Mouse (Mus musculus) mouse trophoblast stem cell (cell line): Measurements from ENCODE around the gene Tlr6.

Source experiments
- in situ Hi-C, 2 experiments: fragments of 300-500 bp; cut with MseI, MboI; formaldehyde crosslinking; loops; 2 replicates in 1 of 2; 3 replicates in 1 of 2; pipeline ENCODE4 v1.15.1; 2025

The Tlr6 gene

GRCm38 (mm10) chr5:64932775-64933174 is 27.1 kb downstream of the Tlr6 start:
- in situ Hi-C loops: no loop called here

DNA sequence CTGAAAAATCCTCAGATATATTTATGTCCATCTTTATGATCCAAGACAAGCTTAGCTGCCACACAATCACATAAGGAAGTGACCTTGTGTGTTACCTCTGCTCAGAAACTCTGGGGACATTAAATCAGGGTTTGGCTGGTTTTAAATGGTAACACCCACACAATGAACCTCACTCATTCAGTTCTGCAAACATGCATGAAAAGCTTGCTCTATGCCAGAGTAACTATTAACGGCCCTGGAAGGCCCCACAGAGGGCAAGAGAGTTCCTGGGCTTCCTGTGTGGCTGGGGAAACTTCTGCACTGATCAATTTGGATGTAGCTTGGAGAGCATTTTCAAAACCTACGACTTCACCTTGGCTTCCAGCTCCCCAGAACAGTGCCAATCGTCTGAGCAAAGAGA is 27.7 kb downstream of the Tlr6 start:
- in situ Hi-C loops: no loop called here

DNA sequence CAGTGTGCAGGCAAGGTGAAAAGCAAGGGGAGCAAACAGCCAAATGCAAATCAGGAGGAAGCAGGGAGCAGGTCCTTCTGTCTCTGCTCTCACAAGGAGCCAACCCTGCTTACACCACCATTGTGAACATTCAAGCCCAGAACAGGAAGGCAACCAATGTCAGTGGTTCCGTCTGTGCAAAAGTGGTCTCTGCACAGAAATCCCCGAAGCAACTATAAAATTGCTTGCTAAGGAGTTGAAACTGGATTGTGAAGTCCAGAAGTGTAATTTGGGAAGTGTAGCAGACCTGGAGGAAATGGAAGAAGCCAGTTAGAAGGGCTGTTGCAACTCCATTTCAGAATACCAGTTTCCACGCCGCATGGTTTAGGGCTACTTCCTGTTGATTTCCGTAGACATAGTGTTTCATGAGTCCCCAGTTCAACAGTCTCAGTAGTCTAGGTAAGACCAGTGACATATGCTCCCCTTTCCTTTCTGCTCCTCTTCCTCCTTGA is 37.0 kb downstream of the Tlr6 start:
- in situ Hi-C loops: no loop called here

DNA sequence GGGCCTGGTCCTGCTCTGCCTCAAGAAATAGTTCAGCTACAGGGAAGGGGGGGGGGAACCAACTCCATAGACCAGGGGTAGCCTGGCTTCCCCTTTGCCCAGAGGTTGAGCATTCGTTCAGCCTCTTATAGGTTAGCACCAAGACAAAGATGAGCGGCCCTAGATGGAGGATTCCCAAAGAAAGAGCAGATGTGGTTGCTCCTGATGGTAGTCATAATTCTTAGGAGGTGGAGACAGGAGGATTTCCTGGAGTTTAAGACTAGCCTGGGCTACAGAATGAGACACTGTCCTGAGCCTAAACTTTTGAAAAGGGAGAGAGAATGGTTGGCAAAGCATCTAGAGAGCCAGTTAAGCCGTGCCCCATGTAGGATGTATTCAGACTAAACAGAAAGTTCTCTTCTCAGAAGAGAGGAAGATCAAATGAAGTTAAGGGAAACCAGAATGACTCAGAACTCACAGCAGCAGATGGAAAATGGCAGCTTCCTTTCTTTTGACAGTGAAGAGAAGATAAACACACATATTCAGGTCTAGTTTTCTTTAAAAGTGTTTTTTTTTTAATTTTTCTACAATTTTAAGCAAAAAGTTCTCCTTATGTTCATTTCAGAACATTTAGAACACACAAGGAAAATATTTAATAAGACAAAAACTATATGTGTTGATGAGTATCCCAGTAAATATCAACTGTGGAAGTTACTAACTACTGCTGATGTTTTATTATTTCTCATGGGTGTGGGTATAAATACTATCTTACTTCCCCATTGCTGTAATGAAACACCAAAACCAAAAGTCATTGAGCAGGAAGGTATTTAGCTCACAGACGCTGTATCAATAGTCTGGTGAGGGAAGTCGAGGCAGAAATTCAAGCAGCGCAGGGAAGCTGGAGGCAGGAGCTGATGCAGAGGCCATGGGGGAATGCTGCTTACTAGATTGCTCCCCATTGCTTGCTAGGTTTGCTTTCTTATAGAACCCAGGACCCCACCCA is 41.0 kb downstream of the Tlr6 start:
- in situ Hi-C loops: no loop called here

DNA sequence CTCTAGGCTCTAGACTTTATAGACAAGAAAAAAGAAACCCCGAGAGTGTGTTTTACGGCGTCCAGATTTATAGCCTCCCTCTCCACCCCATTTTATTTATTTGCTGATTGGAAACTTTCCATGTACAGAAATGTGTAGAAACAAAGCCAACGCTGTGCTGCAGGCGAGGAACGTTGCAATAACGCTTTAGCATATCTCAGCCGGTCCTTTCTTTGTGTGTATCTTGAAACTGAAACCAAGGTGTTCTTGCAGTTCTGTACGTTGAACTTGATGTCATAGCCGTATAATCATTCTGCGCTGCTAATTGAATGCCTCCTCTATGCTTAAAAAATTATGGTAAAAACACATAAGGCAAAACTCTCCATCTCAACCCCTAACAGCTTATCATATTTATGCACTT is 42.2 kb downstream of the Tlr6 start:
- in situ Hi-C loops: no loop called here

GRCm38 (mm10) chr5:64917161-64917560 is 42.7 kb downstream of the Tlr6 start:
- in situ Hi-C loops: no loop called here

DNA sequence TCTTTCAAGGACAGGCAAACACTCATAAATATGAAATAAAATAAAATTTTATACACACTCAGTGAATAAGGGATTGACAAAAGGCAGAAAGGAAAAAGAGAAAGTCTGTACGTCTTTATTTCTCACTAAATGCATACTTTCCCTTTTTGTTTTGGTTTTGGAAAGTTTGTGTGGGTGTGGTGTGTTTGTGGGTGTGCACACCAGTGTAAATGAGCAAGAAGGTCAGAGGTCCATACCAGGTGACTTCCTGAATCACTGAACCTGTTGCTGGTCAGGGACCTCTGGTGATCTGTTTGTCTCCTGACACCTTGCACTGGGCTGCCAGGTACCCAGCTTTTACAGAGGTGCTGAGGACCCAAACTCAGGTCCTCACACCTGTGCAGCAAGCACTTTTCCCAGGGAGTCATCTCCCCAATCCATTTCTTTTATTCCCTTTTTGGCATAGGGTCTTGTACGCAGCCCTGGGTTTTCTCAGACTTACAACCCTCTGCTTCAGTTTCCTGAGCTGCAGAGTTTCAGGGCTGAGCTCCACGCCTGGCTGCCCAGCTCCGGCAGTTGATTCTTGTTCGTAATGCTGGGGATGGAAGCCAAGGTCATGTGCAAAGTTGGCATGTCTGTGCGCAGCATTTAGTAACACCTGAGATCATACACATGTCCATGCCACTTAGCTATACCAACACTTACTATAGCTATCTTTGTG is 51.2 kb downstream of the Tlr6 start:
- in situ Hi-C loops: no loop called here

DNA sequence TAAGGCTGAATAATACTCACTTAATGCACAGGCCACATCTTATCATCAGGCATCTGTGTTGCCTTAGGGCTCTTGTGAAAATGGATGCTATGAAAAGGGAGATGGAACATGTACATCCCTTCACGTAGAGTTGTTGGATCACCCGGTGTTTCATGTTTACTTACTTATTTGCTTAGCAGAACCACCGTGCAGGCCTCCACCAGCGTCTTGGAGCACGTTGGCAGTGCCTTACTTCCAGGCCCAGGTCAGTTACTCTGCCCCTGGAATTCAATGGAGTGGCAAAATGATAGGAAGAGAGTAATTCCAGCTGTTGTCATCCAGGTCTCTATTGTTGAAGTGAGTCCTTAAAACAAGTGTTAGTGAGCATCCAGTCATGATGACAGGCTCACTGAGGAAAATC is 52.0 kb downstream of the Tlr6 start:
- in situ Hi-C loops: no loop called here

GRCm38 (mm10) chr5:64905516-64906271 is 54.2 kb downstream of the Tlr6 start:
- in situ Hi-C loops: no loop called here
